Mouse (Mus musculus): ENCODE data around the gene Cntn3. TPM values are rescaled to one million over a fixed set of nuclear protein-coding genes. Genes with fewer than 3 reads are reported as not detected.

The Cntn3 gene
- total RNA-seq, 2 experiments from 2014 or later = 0.32 to 0.33 TPM

DNA sequence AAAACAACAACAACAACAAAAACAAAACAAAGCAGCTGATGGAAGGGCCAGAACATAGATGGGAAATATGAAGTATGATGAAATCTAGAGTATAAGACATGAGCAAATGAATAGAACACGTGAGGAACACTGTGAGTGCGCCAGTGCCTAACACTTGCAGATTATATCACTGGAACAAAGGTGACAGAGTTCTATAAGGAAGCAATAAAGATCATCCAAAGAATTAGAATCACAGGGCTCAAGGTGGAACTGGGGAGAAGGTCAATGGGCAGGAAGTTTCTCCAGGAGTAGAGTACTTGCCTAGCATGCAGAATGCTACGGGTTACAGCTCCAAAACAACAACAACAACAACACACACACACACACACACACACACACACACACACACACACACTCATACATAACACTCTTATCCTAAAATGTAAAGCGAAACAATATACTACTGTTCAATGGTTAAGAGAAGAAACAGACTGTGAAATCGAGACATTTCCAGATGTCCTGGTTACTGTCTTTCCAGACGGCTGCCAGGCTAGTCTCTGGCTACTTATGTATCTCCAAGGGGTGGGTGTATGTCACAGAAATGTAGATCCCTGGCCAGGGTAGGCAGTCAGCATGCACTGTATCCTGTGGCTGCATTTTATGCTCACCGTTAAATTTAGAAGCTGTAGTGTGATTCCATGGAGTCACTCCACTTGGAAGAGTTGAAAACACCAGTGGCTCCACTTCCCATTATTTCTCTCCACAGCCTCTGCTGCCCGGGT is 94.4 kb downstream of the Cntn3 start:
- no peak for DNase-seq

DNA sequence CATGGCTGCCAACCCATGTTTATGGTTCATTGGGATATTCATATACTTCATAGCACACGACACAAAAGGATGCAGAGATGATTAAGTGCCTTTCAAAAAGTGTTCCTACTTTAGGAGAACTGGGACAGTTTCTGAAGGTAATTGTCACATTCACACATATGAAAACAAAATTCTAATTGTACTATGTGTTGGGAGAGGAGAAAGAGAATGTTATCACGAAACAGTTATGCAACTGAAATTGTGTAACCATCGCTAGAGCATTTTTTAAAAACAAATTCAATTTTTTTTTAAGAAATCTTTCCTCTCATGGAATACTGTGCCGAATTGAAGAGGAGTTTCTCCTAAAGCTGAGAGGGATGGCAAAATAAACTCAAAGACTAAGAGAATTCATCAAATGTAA is 134.5 kb downstream of the Cntn3 start:
- DNase-seq = no peak

DNA sequence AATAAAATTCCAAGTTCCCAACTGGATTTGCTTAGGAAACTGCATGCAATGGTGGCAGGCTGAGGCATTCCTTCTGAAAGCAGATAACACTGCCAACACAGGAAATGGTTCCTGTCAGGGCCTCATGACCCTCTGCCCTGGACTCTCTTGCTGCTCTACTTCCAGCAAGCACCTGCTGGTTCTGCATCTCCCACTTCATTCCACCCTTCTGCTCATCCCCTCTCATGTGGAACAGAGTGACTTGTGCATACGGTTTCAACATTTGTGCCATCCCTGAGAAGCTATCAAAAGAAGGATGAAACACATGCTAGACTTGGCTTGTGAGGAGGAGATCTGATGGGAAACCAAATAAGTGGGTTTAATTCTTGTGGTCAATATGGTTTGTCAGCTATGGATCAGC is 145.4 kb downstream of the Cntn3 start:
- no peak for DNase-seq

DNA sequence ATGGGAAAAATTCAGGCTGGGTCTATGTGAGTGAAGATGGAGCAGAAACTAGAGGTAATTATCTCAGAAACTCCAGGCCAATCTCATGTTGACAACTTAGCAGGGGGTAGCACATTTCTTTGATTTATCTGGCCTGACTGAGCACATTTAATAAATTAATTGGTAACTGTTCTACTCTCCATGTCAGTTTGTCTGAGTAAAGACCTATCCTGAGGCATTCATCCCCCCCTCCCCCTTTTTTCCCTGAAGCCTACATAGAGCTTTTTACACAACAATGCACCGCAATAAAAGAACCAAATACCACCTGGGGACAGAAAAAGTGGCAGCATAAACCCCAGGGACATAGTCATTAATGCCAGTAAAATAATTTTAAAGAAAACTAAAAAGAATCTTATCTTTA is 151.1 kb downstream of the Cntn3 start:
- no peak for DNase-seq

DNA sequence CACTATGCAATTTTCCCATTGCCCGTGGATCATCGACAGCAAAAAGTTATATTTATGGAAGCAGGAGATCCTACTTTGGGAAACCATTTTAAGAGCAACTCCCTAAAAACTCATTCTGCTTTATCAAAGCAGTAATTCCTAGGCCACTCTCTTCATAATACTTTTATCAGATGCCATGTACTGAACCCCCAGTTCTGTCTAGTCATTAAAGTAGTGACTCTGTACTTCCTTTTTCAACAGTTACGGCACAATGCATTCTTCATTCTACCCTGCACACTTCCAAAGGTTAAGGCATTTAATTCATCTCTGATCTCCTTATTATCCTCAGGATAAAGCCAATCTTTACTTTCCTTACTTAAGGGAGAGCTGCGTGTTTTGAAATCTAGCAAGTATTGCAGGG is 184.3 kb downstream of the Cntn3 start:
- no peak for DNase-seq

DNA sequence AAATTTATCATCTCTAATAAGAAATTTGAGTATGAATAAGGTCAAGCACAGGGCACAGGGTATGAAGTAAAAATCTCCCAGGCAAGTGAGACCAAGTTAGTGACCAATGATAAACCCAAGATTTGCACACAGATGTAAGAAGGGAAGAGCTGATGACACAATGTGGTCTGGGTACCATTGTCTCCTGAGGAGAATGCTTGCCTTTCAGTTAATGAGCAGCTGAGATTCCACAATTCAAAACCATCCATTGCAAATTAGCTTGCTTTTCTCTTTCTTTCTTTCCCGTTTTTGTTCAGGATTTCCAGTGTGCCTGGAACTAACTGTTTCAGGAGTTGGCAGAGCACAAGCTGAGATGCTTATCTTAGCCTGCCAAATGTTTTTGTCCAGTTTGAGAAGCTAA is 200.8 kb downstream of the Cntn3 start:
- no peak for DNase-seq

DNA sequence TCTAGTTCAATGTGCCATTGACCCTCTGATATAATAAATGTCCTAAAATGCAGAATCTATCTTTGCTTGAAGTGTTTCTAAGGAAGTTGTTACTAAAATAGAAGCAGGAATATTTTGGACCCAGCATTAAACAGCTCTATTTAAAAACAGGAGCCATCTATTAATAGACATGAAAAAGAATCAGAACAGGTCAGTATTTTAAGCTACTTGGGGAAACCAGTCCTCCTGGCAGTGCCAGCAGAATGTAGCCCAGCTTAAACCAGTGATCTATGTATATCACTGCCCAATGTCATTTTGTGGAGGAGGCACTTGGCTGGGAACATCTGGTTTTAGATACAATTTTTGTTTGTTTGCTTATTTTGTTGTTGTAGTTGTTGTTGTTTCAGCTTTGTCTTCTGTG is 209.0 kb downstream of the Cntn3 start:
- no peak for DNase-seq

DNA sequence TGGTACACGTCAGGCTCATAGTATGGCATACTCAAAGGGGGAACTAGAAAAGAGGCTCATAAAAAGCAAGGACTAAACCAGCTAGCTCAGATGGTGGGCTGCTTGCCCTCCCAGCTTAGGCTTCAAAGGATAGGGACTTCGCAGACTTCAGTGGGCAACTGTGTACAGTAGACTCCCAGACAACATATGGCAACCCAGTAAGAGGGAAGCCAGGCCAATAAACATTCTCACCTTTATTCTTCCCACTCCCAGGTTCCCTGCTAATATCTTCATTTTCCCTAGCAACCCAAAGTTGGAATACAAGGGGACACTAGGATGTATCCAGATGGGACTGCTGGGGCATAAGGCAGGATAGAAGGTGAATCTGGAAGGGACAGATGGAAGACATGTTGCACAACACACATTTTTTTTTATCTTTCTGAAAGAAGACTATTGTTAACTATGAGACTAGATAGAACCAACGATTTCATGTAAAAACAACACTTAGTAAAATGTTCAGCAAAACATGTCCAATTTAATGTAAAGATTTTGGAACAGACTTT is 209.5 kb downstream of the Cntn3 start:
- no peak for DNase-seq

DNA sequence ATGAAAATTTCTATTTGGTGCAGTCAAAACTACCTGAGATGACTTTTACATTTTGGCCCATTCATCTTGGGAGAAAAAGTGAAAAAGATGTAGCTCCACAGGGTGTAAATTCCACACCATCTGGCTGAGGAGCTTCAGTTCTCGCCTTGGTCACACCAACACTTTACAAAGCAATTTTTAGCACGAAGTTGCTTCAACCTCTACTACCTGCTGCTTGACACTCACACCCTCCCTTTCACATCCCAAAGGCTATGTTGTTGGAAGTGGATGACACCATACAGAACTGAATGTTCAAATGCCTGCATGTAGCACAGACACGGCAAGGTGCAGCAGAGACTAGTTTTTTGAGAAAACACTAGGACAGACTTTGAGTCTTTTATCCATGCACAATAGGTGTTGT is 240.8 kb downstream of the Cntn3 start:
- no peak for DNase-seq

DNA sequence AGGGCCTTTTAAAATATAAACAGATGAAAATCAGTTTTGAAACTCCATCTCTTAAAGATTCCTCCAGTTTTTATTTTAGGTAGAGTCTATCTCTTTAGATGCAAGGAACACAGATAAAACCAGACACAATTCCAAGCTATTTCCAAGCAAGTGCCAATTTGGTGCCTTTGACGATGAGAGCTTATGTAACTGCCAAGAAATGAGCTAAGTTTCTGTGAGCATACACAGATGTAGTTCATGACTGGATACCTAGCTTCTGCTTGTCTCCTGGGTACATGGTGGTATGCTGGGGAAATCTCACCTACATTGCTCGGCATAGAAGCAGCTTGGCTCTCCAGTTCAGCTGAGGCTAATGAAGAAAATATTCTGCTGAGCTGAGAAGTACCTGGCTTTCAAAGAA is 246.2 kb downstream of the Cntn3 start:
- DNase-seq = no peak

DNA sequence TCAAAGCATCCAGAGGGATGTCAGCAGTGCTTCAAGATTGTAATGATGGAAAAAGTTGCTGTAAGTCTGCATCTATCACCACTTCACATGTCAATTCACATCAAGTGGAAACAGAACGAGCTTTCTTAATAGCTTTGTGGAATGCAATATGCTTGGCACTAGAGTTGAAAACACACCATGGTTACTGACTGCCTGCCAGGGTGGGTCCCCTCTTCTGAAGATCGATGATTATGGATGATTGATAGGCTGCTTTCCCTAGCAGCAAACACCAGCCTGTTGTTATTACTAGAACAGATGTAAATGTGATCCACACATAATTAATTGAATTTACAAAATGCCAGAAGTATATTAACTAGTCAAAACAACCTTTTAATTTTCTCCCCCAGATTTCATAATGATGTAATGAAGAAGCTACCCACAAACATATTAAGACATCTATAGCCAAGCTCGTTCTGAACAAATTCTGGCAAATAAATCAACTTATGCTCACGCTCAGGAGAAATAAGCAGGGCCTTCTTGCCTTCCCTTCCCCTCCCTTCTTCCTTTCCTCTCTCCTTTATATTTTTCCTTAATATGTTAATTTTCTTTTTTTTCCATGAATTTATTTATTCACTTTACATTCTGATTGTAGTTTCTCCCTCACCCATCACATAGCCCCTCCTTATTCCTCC is 250.2 kb downstream of the Cntn3 start:
- no peak for DNase-seq

DNA sequence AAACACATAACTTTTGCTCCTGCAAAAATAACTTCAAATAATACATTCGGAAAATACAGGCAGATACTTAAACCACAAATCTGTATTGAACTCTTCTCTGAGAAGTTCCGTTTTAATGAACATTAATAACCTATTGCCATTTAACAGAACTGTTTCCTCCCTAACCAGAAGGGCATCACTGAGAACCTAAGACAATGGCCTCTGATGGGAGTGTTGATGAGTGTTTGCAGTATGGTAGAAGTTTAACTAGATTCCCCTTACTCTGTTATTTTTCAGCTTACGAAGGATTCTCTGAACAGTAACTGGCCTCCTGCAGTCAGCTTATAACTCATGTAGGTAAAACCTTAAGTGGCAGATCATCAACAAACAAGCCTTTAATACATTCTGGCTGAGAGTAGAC is 253.1 kb downstream of the Cntn3 start:
- DNase-seq = no peak

DNA sequence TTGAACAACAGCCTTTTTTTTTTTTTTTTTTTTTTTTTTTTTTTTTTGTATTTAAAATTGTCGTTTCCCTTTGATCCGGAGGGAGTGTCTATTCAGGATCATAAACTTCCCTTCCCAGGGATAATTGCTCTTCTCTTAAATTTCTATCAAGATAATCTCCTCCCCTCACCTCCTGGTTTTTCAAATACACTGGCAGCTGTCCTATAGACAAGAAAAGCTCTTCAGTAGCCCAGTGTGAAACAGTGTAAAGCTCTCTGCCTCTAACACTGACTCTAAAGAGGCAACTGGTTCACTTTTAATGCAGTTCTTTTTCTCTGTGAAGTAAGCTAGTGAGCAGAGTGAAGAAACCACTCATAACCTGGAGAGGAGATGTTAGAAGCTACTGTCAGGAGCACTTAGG is 290.0 kb downstream of the Cntn3 start:
- DNase-seq = no peak

DNA sequence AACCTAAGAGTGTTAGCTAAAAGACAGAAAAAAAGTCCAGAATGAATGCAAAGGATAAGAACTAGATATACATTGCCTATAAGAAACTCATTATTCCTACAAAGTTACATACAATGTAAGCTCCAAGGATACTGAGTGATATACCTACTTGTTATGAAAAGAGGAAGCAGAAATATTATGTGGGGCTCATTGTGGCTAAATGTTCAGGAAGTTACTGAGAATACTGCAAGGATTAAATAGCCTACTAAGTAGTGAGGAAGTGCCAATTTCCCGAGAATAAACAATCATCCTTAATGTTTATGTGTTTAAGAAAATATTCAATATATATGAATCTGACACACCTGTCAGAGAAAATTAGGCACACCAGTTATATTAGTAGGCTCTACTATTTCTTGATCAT is 341.9 kb downstream of the Cntn3 start:
- DNase-seq = no peak

DNA sequence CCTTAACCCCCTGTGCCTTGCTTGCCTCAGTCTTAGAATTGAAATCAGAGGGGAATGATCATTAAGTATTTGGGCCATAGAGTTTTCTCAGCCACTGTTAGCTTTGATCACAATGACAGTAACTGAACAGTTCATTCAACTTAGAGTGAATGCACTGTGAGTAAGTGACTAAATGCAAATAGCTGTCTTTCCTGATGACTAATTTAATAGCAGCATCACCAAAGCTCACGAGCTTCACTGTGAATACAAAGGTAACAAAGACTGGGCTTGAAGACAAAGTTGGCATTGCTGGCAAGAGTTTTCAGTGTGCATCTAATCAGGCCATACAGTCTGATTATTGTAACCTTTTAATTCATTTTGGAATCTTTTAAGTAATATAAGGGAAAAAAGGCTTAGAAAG is 386.6 kb downstream of the Cntn3 start:
- DNase-seq = no peak

DNA sequence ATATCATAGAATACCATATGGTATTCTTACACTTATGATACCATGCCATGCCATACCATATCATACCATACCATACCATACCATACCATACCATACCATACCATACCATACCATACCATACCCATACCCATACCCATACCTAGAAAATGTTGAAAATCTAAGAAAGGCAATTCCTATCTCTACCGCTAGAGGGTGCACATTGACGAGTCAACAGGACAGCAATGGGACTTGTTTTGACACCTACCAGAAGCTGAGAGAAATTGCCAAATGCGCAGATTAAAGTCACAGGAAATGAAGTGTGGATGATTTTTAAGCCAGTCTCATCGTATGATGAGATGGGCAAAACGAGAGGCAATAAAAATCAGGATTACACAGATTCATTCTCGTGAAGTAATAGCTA is 402.0 kb downstream of the Cntn3 start:
- no peak for DNase-seq

DNA sequence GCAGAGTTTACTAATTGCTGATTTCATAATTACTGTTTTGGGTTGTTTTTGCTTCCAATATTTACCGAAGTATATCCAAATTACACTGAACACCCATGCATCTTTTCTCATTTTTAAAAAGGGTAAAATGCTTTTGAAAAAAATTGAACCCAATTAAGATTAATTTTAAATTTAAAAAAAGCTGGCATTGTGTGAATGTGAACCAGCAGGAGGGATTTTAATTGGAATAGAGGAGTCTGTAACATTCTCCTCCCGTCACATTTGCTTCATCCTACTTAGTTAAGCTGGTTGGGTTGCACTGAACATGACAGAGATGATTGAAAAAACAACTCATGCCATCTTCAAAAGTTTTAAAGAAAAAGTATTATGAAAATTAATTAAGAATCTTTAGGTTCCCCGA is 411.7 kb downstream of the Cntn3 start:
- DNase-seq = no peak

DNA sequence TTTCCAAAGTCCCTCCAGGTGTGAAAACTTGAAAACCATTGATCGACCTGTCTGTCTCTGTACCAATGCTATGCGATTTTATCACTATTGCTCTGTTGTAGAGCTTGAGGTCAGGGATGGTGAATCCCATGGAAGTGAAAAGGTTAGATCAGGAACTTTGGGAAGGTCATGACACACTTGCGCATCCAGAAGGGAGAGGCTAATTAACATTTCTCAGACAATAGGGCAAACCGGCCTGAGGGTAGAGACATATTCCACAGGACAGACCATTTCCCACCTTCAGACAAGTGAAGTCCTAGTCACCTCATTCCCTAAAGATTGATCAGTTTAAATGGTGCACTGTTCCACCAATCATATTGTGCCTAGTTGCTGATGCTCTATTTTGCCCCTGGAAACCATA is 451.2 kb downstream of the Cntn3 start:
- no peak for DNase-seq

DNA sequence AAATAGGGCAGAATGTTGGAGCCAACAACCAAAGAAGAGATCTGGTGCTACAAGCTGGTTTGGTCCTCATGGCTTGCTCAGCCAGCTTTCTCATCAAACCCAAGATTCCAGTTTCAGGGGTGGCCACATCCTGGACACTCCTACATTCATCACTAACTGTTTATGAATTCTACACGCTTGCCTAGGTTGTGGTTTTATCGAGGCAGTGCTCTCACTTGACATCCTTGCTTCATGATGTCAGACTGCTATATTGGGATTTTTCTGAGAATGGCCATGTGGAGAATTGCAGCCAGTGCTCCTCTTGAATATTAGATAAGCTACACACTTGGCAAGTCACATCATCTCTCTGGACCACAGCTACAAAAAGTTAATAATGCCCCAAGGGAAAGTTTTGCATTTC is 452.9 kb downstream of the Cntn3 start:
- no peak for DNase-seq

DNA sequence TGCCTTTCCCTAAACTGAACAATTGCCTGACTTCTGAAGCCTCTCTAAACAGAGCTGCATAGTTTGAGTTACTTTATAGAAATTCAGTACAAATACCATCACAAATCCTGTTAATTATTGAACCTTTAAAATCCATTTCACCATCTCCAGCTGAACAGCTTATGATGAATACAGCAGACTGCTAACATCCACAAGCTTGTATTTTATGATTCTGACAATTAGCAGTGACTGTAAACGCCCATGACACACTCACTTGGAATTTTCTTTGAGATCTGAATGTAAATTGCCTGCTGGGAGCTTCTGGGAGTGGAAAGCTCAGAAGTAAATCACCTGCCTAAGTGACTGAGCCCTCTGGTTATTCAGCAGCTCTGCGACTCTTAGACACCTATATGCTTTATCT is 459.3 kb downstream of the Cntn3 start:
- DNase-seq = no peak

Data from gastrocnemius, postnatal 10 days (tissue).